Comparison of ENCODE assay signal across 7 mouse cellular contexts in genomic region chr6:140472345-140472744, GRCm38 (mm10). TPM values are rescaled to one million over a fixed set of nuclear protein-coding genes. Genes with fewer than 3 reads are reported as not detected.
DNase-seq lines count a peak whose midpoint lies in the region; ATAC-seq and TF ChIP-seq lines count a peak whose summit lies in the region.

No protein-coding gene starts in this region.

- peaks cover 6% of the 10 kb centered on the region for H3K4me1 ChIP-seq in limb, embryonic 14.5 days (ENCODE audit: control insufficient read depth, insufficient read depth, low read length)

- H3K27ac ChIP-seq in limb, embryonic 14.5 days (replicated peaks; ENCODE audit: low read depth, low read length) = no peak overlapping the region

- TF ChIP-seq POLR2A in limb, embryonic 14.5 days (IDR thresholded peaks at IDR 0.05; ENCODE audit: borderline replicate concordance, extremely low read depth, insufficient read depth, insufficient read length) = no peak

- DNase-seq in 416B (ENCODE audit: low read depth) = peak; percentile 83
- peak; percentile 38 to 40 for DNase-seq in B cell, adult 2 months
- DNase-seq in brain, adult 2 months (ENCODE audit: low read depth, low spot score) = peak; percentile 91
- peak; percentile 58 for DNase-seq in fibroblast of lung, adult 2 months (ENCODE audit: low read depth)
- peak; percentile 75 for DNase-seq in induced T-regulatory cell, adult 2 months (ENCODE audit: low read depth)
- DNase-seq in limb, embryonic 14.5 days (ENCODE audit: low spot score) = peak; percentile 68
- DNase-seq in right cerebral cortex, postnatal 10 days (ENCODE audit: low spot score in 2 of 2) = peak; percentile 64 to 75

- no peaks in the 10 kb centered on the region for H3K36me3 ChIP-seq in limb, embryonic 14.5 days (ENCODE audit: control insufficient read depth, insufficient read depth, low read length)

- H3K9me3 ChIP-seq in limb, embryonic 14.5 days (ENCODE audit: control insufficient read depth, low read length) = no peaks in the 10 kb centered on the region

- no peaks in the 10 kb centered on the region for H3K27me3 ChIP-seq in limb, embryonic 14.5 days (ENCODE audit: control insufficient read depth, insufficient read depth, low read length)

- no peak for ATAC-seq in limb, embryonic 14.5 days (ENCODE audit: low FRiP score, low read depth)

- 55% methylated on average over 4 of the region's 4 CpGs for WGBS in limb, embryonic 14.5 days

- no peak overlapping the region for H3K4me3 ChIP-seq in limb, embryonic 14.5 days (replicated peaks; ENCODE audit: low read length)

- H3K4me2 ChIP-seq in limb, embryonic 14.5 days (replicated peaks; ENCODE audit: low read depth, low read length, severe bottlenecking) = no peak overlapping the region

- no peak overlapping the region for H3K9ac ChIP-seq in limb, embryonic 14.5 days (ENCODE audit: low read depth, low read length, severe bottlenecking)

RNA-seq across cellular contexts. Expression of gene Plekha5, which starts 48.5 kb away (rescaled TPM):
- 74.0 and 87.2 TPM in 2 replicates for polyA plus RNA-seq in limb, embryonic 14.5 days (2012; rRNA removed)
- 50.8 and 59.9 TPM in 2 replicates for polyA plus RNA-seq in limb, embryonic 14.5 days (2014; fragmentation: Nextera tagmentation; extraction: Ambion mirVana)

Comparison
In these comparisons a context has a peak if more than half of its experiments do, and no peak if none do; other contexts are left out.
1. DNase-seq: peak in every context shown above with its lines; median percentile 91 in brain, adult 2 months; 83 in 416B; 75 in induced T-regulatory cell, adult 2 months; 70 in right cerebral cortex, postnatal 10 days; 68 in limb, embryonic 14.5 days; 58 in fibroblast of lung, adult 2 months; 39 in B cell, adult 2 months.